10 mouse cellular contexts compared by ENCODE assay signal in the genomic region with DNA sequence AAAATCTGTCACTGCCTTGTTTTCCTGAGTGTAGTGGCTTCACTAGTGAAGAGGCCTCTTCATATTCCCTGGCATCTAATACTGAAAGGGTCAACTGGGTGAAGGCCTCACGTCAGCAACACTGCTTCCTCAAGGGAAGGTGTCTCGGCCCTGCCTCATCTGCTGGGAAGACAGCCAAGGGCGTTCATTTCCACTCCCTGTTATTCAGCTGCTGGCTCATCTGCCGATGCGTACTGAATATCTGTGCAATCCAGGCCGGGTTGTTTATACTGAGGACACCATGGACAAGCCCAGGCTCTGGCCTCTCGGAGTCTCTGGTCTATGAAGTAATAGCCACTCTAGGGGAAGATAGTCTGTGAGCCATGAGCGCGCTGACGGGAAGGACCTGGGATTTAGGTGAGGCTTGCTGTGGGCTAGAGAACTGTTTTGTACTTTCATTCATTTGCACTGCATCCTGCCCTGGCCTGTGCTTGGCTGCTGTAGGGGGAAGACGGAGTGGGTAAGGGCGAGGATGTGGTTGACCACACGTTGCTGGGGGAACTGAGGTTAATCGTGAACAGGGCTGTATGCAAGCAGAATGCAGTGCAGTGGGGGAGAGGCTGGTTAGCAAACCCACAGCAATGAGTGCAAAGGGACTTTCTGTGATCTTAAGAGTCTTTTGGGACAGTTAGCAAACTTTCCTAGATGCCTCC. TPM values are rescaled to one million over a fixed set of nuclear protein-coding genes. Genes with fewer than 3 reads are reported as not detected.
DNase-seq lines count a peak whose midpoint lies in the region; ATAC-seq and TF ChIP-seq lines count a peak whose summit lies in the region.
"Had no signal": no experiment of that assay in that cellular context is flagged by ENCODE, and none has a peak within 500 bp of the region (broad histone marks: within the 10 kb centered on the region; RNA-seq: fewer than 3 reads in every experiment).

No protein-coding gene starts in this region.

- peak; percentile 14 for DNase-seq in right cerebral cortex, adult 18-20 months
- DNase-seq in right cerebral cortex, postnatal 36 days (ENCODE audit: low spot score in 2 of 2): no peak
- peak; percentile 91 for DNase-seq in gastrocnemius, adult 18-20 months (ENCODE audit: low spot score)
- DNase-seq in kidney, postnatal 36 days: peak; percentile 83 to 84
- DNase-seq in ovary, postnatal 36 days (ENCODE audit: low spot score): peak; percentile 60
- no peak for DNase-seq in hindbrain, postnatal 0 days (ENCODE audit: low spot score)
- DNase-seq in right cerebral cortex, postnatal 4 days: no peak

- peaks cover 6% of the 10 kb centered on the region; the same call in 1 of the 2 replicates for H3K36me3 ChIP-seq in hindbrain, postnatal 0 days (ENCODE audit: insufficient read depth, low read length)
- peaks cover 40% of the 10 kb centered on the region for H3K36me3 ChIP-seq in hindbrain, embryonic 13.5 days

- no peaks in the 10 kb centered on the region for H3K9me3 ChIP-seq in hindbrain, postnatal 0 days (ENCODE audit: low read length)
- no peaks in the 10 kb centered on the region for H3K9me3 ChIP-seq in hindbrain, embryonic 13.5 days

- no peak overlapping the region for H3K4me3 ChIP-seq in hindbrain, postnatal 0 days (ENCODE audit: low read length)
- H3K4me3 ChIP-seq in hindbrain, embryonic 13.5 days: no peak overlapping the region
- H3K4me3 ChIP-seq: limb, embryonic 12.5 days had no signal

- no peaks in the 10 kb centered on the region for H3K4me1 ChIP-seq in hindbrain, postnatal 0 days (ENCODE audit: insufficient read depth, low read length)
- H3K4me1 ChIP-seq in hindbrain, embryonic 13.5 days (replicated peaks): no peaks in the 10 kb centered on the region
- H3K4me1 ChIP-seq: limb, embryonic 12.5 days had no signal

- no peak overlapping the region for H3K4me2 ChIP-seq in hindbrain, postnatal 0 days (ENCODE audit: low read depth, low read length)
- no peak overlapping the region for H3K4me2 ChIP-seq in hindbrain, embryonic 13.5 days
- H3K4me2 ChIP-seq: limb, embryonic 12.5 days had no signal

- TF ChIP-seq CTCF in hindbrain, postnatal 0 days (IDR thresholded peaks at IDR 0.05; ENCODE audit: low read depth): no peak

- no peak overlapping the region; the same call in 1 of the 2 replicates for H3K27ac ChIP-seq in hindbrain, postnatal 0 days
- no peak overlapping the region for H3K27ac ChIP-seq in hindbrain, embryonic 13.5 days
- H3K27ac ChIP-seq: limb, embryonic 12.5 days had no signal

- H3K27me3 ChIP-seq in hindbrain, postnatal 0 days (ENCODE audit: insufficient read depth, low read length): no peaks in the 10 kb centered on the region
- H3K27me3 ChIP-seq in hindbrain, embryonic 13.5 days: no peaks in the 10 kb centered on the region
- H3K27me3 ChIP-seq: limb, embryonic 12.5 days had no signal

- H3K9ac ChIP-seq in hindbrain, postnatal 0 days (replicated peaks; ENCODE audit: low read length): no peak overlapping the region
- H3K9ac ChIP-seq in hindbrain, embryonic 13.5 days: no peak overlapping the region
- H3K9ac ChIP-seq: limb, embryonic 12.5 days had no signal

- 75% methylated on average over 14 of the region's 14 CpGs for WGBS in hindbrain, postnatal 0 days
- WGBS in hindbrain, embryonic 13.5 days: 83% methylated on average over 14 of the region's 14 CpGs

- ATAC-seq in hindbrain, postnatal 0 days: no peak
- no peak for ATAC-seq in hindbrain, embryonic 13.5 days (ENCODE audit: low FRiP score)

RNA-seq across cellular contexts. Expression of a gene that starts 43.8 kb away (rescaled TPM):
- total RNA-seq in gastrocnemius, adult 18-20 months (2021): not detected
- not detected in 2 replicates for total RNA-seq in hindbrain, postnatal 0 days (2014; rRNA removed)
- polyA plus RNA-seq in hindbrain, postnatal 0 days (2015; fragmentation: Nextera tagmentation; extraction: Ambion mirVana): not detected in 2 replicates
- polyA plus RNA-seq in hindbrain, embryonic 13.5 days (2015; fragmentation: Nextera tagmentation; extraction: Ambion mirVana): not detected in 2 replicates
- polyA plus RNA-seq: brain, embryonic 14.5 days; limb, embryonic 12.5 days had no signal

RNA-seq across cellular contexts. Expression of a gene that starts 57.3 kb away (rescaled TPM):
- not detected for total RNA-seq in gastrocnemius, adult 18-20 months (2021)
- not detected in 2 replicates for total RNA-seq in hindbrain, postnatal 0 days (2014; rRNA removed)
- not detected in 2 replicates for polyA plus RNA-seq in hindbrain, postnatal 0 days (2015; fragmentation: Nextera tagmentation; extraction: Ambion mirVana)
- not detected in 2 replicates for polyA plus RNA-seq in hindbrain, embryonic 13.5 days (2015; fragmentation: Nextera tagmentation; extraction: Ambion mirVana)
- polyA plus RNA-seq: brain, embryonic 14.5 days; limb, embryonic 12.5 days had no signal

Comparison
In these comparisons a context has a peak if more than half of its experiments do, and no peak if none do; other contexts are left out.
1. DNase-seq: peak in right cerebral cortex, adult 18-20 months (single experiment), gastrocnemius, adult 18-20 months (single experiment), kidney, postnatal 36 days (2 of 2) and ovary, postnatal 36 days (single experiment); none in right cerebral cortex, postnatal 36 days (0 of 2), hindbrain, postnatal 0 days (single experiment) and right cerebral cortex, postnatal 4 days (single experiment).